Mouse (Mus musculus): ENCODE data around the gene Tlr3.

GRCm38 (mm10) chr8:45355809-45356208 is 55.1 kb downstream of the Tlr3 start:
- TF ChIP-seq POLR2A (IDR thresholded peaks at IDR 0.05; ENCODE audit: borderline replicate concordance, insufficient read depth, low read length) (no peak), CTCF (IDR thresholded peaks at IDR 0.05; ENCODE audit: borderline replicate concordance, insufficient read depth, low read depth, low read length) (no peak)

Data from cerebellum, adult 2 months (tissue).